Mouse (Mus musculus) telencephalon, adult 2 months (tissue): ENCODE data around the gene Rbl1.

Experiments
- DNase-seq: peaks from one replicate; pipeline ENCODE4 v3.0.0-alpha.2; 2011; ENCODE audit warnings: low read depth, low spot score

The Rbl1 gene

DNA sequence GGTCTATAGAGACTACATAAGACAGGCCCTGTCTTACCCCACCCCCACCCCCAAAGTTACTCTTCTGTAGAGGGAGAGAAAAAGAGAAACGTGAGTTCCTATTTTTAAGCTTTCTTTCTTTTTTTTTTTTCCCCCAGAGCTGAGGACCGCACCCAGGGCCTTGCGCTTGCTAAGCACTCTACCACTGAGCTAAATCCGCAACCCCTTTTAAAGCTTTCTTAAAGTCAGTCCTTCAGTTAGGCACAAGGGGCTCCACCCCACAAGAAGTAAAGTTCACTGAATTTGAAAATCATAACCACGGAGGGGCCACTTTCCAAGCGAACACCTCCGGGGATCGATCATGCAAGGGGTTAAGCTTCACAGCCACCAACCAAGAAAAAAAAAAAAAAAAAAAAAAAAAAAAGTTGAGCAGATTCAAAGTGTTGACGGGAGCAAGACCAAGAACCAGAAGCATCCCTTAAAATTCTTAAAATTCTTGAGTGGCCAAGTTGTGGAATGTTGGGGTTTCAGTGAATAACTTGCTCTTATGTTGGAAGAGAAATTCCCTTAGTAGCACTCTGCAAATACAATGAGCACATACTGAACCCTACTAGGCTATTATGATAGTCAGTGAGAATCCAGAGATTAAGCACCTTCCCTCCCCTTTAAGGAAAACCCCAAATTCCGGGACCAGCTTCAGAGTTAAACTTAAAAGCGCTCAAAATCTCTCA, 70.4 kb downstream of the Rbl1 start:
- no peak for DNase-seq

DNA sequence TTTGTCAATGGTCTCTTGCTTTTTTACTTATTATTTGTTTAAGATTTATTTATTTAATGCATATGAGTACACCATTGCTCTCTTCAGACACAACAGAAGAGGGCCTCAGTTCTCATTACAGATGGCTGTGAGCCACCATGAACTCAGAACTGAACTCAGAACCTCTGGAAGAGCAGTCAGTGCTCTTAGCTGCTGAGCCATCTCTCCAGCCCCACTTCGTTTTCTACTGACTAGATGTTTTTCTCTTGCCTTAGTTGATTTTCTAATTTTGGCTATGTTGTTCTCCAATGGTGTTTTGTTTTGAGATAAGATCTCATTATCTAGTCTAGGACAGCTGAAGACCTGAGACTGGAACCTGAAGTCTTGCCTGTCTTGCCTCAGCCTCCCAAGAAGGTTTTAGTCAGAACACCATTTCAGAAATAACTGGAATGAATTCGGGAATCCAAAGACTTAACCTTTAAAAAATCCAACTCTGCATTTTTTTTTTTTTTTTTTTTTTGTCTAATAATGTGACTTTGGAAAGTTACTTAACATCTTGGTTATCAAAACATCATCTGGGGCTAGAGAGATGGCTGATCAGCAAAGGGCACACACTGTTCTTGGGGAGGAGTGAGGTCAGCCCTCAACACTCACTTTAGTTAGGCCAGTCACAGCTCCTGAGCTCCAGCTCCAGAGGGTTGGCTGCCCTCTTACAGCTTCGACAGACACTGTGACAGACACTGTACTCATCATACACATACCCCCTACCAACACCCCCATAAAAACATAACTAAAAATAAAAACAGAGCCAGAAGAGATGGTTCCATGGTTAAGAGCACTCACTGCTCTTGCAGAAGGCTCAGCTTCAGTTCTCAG, 71.4 kb downstream of the Rbl1 start:
- no peak for DNase-seq

DNA sequence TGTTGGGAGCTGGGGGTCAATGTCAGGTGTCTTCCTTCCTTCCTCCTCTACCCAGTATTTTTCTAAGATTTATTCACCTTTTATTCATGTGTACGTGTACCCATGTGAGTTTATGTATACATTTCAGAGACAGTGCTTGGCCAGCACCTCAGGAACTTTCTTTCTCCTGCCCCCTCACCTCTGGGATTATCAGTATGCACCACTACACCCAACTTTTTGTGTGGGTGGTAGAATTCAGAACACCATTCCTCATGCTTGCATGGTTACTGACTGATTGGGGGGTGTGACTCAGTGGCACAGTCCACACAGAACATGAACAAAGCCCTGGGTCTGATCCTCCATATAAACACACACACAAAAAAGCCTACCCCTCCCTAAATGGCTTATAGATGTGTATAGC, 72.2 kb downstream of the Rbl1 start:
- DNase-seq: no peak

DNA sequence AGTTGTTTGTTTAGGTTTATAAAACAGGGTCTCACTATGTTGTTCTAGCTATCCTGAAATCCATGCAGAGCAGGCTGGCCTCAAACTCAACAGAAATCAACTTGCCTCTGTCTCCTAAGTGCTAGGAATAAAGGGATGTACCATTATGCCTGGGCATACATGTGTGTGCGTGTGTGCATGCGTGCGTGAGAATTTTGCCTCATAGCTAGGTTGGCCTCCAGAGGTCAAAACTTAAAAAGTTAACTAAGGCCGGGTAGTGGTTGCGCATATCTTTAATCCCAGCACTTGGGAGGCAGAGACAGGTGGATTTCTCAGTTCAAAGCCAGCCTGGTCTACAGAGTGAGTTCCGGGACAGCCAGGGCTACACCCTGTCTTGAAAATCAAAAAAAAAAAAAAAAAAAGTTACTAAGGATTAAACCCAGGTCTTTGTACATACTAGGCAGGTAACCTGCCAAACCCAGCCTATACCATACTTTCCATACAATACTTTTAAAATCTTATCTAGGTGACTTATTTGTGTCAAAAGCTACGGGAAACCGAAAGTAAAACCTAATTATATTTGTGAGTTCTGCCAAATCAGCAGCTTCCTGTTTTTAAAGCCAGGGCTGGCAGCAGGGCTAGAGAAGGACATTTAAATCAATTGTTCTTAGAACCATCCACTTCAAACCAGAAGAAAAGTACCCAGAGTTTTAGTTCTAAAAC, 73.4 kb downstream of the Rbl1 start:
- no peak for DNase-seq

DNA sequence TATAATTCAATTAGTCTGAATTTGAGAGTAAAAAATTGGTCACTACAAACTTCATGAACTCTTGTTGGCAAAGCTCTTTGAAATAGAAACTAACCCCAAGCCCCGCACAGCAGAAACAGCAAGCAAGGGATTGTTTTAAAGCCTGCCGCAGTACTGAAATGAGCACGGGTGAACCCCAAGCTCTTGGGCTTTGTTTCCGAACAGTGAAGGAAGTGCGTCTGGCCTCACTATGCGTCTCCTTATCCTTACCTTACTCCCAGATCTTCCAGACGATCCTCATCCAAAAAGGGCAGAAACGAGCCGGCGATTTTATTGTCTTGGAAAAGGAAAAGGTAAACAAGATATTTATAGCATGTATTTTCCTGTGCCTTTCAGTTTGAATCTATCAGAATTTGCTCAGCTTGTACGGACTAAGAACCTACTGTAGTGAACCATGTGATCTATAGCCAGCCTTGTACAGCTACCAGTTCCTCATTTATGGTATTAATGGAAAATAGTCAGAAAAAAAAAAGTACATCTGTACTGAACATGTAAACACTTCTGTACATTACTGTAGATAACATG, 74.7 kb downstream of the Rbl1 start:
- DNase-seq: no peak

DNA sequence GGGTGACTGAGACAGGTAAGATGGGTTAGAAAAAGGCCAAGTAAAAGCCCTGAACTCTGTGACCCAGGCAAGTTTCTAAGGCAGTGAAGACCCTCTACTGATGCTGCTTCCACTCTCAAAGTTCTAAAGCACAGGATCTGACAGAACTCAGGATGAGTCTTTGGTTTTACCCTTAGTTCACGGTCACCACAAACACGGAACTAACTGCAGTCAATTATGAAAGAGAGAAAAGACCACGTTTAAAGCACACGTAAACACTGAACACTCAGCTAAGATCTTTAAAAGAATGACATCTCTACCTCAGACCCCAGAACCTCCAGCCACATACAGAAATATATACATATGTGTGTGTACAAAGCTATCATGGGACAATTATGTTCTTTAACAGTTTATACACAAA, 75.2 kb downstream of the Rbl1 start:
- no peak for DNase-seq

DNA sequence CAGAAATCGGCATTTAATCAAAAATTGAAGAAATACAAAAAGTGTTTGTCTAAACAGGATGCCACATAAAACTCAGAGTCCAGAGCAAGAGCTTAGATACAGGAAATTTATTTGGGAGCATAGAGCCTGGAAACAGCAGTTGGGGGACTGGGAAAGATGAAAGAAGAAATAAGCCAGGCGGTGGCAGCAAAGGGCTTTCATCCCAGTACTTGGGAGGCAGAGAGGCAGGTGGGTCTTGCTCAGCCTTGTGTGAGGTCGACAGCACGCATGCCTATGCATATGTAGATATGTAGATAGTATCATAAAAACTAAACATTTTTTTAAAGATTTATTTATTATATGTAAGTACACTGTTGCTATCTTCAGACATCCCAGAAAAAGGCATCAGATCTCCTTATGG, 76.3 kb downstream of the Rbl1 start:
- DNase-seq: no peak

DNA sequence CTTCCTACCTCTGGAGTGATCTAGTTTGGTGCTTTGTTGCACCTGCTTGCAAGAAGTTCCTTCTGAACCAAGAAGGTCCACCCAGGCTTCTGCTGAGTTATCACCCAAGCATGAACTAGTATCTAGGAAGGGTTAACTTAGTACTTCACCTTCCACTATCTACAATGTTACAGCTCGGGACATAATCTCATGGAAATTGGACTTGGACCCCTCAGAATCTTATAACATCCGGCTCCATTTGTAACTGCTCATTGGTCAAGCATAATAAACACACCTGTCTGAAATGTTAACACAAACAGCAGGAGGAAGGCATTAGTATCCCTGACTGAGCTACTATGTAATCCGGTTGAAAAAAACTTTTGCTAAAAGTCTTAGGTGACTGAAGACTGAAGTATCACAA, 77.0 kb downstream of the Rbl1 start:
- no peak for DNase-seq

DNA sequence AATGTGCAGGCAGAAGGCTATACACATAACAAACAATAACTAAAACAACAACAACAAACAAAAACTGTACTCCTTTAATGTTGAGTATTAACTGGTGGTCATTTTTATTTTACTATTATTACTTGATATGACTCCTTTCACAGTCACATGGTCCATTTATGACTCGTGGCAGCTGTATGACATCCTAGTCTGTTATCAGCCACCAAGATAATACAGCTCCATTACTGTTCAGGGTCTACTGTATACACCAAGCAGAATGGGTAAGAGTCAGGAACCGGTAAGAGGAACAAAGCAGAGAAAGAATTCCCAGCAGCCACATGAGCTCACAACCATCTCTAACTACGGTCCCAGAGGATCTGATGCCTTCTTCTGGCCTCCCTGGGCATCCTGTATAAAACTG, 79.1 kb downstream of the Rbl1 start:
- no peak for DNase-seq

DNA sequence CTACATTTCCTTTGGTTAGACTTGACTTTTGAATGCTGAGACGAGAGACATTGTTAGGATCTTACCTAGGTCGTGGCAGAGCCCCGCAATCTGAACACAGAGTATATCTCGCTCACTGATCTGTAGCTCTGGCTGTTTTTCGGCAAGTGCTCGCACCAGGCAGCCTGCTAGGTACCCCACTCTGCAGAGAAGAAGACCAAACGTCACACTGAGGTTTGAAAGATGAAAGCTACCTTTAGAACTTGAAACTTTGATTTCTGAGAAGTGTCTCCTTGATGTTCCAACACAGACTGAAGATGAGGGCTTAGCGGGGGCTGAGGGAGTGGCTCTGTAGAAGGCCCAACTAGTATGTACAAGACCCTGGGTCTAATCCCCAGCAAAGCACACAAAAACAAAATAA, 82.6 kb downstream of the Rbl1 start:
- no peak for DNase-seq

DNA sequence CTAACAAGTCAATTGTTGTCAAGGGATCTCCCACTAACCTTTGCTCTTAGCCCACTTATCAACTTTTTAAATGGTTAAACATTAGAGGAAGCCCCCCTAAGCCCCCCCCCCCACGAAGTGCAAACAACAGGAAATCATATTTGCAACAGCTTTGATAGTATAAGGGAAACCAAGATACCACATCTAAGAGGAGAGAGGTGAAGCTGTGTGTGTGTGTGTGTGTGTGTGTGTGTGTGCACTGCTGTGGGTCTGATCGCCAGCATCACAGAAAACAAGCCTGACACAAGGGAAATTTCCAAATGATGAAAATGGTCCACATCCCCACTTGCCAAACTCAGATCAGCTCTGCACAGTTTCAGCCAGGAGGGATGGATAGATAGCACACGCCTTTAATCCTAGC, 85.3 kb downstream of the Rbl1 start:
- no peak for DNase-seq

DNA sequence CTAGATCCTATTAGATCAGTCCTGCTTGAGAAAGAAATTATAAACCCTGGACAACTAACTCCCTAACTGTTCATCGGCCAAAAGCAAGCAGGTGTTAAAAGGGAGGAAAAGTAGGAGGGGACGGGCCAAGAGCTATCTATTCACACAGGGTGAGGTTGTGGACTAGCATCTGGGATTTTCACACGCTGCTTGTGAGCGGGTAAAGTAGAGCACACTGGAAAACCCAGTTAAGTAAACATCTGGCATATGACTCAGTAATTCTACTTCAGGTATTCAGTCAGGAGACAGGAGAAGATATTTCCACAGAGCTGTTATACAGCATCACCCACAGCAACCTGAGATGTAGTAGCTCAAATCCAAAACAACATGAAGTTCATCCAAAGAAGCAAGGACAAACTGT, 85.8 kb downstream of the Rbl1 start:
- no peak for DNase-seq

DNA sequence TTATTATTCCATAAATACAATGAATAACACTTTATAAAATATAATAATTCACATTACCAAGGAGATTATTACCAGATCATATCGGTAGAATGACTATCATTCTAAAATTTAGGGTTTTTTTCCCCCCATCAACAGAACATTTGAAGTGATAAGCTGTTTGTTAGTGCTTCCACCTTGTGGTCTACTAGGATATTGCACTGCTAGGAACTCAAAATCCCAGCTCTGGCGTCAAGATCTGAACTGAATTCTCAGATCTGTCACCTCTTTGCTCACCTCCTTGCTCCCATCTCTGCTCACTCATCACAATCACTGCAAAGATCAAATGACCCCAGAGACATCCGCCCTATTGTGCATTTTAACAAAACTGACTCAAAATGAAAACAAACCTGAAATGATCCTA, 87.4 kb downstream of the Rbl1 start:
- no peak for DNase-seq

DNA sequence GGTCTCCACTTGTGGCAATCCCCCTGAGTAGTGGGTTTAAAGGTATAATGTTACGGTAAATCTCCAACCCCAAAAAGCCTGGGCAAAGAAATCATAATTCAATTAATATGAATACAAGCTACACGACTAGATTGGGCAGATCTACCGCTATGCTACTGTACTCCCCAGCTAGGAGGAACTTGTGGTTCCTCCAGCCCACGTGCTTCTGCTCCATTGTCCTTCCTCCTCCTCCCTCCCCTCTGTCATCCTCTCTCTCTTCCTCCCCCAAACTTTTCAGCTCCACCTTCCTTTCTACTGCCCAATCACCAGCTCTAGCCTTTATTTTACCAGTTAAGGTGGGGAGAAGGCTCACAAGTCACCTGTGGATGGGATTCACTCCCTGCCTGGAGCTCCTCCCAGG, 96.1 kb downstream of the Rbl1 start:
- DNase-seq: no peak

DNA sequence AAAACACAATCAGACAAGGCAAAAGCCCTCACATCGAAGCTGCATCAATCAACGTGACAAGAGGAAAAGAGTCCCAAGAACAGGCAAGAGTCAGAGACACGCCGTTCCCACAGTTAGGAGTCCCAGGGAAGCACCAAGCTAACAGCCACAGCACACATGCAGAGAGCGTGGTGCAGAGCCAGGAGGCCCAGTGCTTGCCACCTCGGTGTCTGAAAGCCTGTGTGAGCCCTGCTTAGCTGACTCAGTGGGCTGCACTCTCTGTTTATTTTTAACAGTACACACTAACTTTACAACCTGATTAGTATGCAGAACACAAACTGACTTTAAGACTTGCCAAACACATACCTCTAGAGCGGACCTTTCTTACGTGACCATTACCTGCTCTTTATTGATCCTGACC, 99.9 kb downstream of the Rbl1 start:
- no peak for DNase-seq

DNA sequence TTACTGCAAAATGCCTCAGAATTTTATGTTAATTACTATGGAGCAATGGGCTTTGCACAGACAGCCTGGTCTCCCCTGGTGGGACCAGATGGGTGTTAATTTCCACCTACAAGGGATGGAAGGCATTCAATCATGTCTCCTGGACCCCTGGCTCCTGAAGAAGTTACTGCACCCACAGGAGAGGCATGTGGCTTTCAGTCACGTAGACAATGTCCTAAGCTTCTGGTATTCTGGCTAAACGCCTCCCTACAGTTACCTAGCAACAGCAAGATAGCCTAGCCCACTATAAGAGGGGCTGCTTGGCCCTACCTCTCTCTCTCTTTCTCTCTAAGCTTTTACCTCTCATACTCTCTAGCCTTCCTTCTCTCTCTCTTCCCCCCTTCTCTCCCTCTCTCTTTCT, 102.1 kb downstream of the Rbl1 start:
- no peak for DNase-seq

DNA sequence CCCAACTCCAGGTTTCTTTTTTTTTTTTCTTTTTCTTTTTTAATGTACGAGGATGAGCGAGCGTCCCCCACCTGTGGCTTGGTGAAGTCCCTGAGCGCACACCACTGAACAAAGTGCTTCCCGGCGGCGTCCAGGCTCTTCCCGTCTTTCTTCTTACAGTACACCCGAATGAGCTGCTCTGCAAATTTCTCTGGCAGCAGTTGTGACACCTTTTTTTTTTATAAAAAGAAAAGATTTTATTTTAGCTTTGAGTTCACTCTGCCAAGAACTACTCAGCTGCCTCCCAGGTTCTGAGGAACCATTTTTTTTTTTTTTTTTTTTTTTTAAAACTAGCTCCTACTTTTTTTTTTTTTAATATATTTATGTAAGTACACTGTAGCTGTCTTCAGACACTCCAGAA, 102.7 kb downstream of the Rbl1 start:
- DNase-seq: peak; percentile 62

DNA sequence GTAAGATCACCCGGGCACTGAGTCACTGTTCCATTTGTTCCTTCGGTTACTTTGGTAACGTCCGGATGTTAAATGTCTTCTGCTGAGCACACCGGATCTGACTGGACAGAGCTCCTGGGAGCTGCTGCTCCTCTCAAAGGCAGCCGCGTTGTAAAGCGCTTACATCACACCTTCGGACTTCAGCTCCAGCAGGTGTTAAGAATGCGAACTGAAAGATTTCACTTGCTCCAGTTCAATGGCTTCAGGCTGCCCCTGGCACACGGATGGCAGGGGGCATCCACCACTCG, 104.1 kb downstream of the Rbl1 start:
- DNase-seq: no peak

DNA sequence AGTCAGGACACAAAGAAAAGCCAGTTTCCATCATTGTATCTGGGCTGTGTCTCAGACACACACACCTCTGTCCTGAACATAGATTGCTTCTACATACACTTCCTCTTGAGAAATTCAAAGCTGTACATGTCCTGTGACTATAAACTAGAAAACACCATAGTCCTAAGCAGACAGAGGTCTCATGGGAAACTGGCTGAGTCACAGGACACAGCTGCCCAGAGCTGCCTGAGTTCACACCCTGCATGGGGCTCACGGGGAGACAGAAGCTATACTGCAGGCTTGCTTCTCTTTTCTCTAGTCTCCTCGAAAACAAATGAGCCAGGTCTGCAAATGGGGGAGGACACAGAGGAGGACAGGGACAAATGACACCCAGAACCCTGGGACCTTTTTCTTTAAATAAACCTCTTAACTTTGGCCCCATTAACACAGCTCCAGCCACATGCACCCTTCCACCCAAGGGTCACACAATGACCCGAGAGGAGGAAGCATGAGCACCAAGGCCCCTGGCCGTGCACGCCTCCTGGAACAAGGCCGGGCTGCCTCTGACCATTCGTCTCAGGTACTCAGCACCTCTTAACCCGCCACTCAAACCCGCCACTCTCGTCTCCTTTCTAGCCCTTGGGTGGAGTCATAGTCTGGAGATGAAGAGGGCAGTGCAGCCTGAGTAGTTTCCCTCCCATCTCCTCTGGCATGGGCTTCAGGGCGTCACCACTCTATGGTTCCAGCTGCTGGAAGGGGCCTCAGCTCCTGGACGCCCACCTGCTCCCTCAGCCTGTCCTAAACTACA, 104.6 kb downstream of the Rbl1 start:
- DNase-seq: no peak
